Mouse (Mus musculus): ENCODE results near the gene Gm10251. TPM values are rescaled to one million over a fixed set of nuclear protein-coding genes. Genes with fewer than 3 reads are reported as not detected.

The Gm10251 gene
- polyA plus RNA-seq (2021; fragmentation: Nextera tagmentation) = 0.16 TPM in 1 of 2 replicates, not detected in the other
- long read RNA-seq, experiment 1 = 0 reads
- long read RNA-seq, experiment 2 = 0 reads

GRCm38 (mm10) chr14:6684070-6684469, at the start of gene Gm10251:
Gm10251 (minus strand) TSS chr14:6684170.

GRCm38 (mm10) chr14:6720151-6720550, 36.2 kb upstream of the Gm10251 start, which contains the start of gene Gm8050:
Gm8050 (minus strand) TSS chr14:6720251.

GRCm38 (mm10) chr14:6622318-6622717, 61.7 kb downstream of the Gm10251 start, which contains the start of gene Gm3460:
Gm3460 (minus strand) TSS chr14:6622418.

GRCm38 (mm10) chr14:6590513-6590912, 93.5 kb downstream of the Gm10251 start, which contains the start of gene Gm3629:
Gm3629 (minus strand) TSS chr14:6590613.

Other genes with a start within 250 kb of the Gm10251 start
- not detected in 2 replicates for gene Gm3594, start 239.6 kb downstream of the Gm10251 start, polyA plus RNA-seq (2021; fragmentation: Nextera tagmentation)
- gene Gm8356, start 146.9 kb downstream of the Gm10251 start, polyA plus RNA-seq (2021; fragmentation: Nextera tagmentation) = not detected in 2 replicates
- gene Gm3629, start 93.6 kb downstream of the Gm10251 start, polyA plus RNA-seq (2021; fragmentation: Nextera tagmentation) = 0.06 and 0.12 TPM in 2 replicates
- not detected in 2 replicates for gene Gm3460, start 61.8 kb downstream of the Gm10251 start, polyA plus RNA-seq (2021; fragmentation: Nextera tagmentation)
- not detected in 2 replicates for gene Gm8050, start 36.1 kb upstream of the Gm10251 start, polyA plus RNA-seq (2021; fragmentation: Nextera tagmentation)
- gene Gm3636, start 58.2 kb upstream of the Gm10251 start, polyA plus RNA-seq (2021; fragmentation: Nextera tagmentation) = 1.7 and 1.8 TPM in 2 replicates
- gene Gm8362, start 90.2 kb upstream of the Gm10251 start, polyA plus RNA-seq (2021; fragmentation: Nextera tagmentation) = not detected in 2 replicates
- gene Gm3642, start 156.1 kb upstream of the Gm10251 start, polyA plus RNA-seq (2021; fragmentation: Nextera tagmentation) = not detected in 2 replicates
- 2.8 and 3.2 TPM in 2 replicates for gene Gm3667, start 205.8 kb upstream of the Gm10251 start, polyA plus RNA-seq (2021; fragmentation: Nextera tagmentation)